Mouse (Mus musculus): Measurements from ENCODE around the gene Srbd1.

The Srbd1 gene

DNA sequence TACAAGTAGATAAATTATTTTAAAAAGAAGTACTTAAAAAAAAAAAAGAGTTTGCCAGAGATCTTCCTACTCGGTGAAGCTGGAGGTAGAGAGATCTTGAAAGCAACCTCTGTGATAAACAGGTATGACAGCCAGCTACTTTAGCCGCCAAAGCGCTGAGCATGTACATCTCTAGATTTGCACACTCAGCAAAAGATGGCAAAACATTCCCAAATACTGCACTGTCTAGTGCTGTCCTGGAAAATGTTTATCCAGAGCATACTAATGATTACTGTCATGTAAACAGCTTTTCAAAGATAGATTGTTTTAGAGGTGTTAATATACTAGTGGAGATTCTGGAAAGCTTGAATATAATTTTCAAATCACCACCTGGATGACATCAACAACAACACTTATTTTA, 109.4 kb downstream of the Srbd1 start:
- intact Hi-C loops (cut with DNase I), result no loop called here

DNA sequence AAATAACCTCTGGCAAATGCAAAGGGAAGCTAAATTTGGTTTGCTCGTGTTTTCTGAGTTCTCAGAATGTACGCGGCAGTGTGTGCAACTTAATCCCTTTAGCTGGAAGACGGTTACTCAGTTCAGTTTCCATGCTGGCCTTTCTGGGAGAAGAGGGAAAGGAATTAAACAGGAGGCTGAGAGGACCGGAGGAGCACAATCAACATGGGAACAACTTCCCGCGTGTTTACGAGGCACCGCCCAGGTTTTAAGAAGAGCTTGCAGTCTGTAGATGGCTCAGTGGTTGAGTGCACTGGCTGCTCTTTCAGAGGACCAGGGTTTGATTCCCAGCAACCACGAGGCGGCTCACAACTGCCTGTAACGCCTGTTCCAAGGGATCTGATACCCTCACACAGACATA, 109.8 kb downstream of the Srbd1 start:
- intact Hi-C loops (cut with DNase I), result no loop called here

DNA sequence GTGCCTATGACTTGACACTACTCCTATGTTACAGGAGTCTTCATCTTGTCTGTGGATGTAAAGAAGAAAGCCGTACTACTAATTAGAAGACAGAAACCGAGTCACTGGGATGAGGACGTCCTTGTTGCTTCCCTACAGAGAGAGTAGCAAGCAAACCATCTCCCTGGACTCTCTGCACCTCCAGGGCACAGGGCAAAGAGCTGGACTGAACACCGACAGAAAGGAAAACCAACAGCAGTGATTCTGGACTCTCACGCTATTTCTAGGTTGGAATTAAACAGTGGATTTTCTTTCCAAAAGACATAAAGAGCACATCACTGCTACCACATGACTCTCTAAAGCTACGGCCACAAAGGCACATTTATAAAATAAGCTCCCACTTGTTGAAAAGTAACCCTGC, 110.3 kb downstream of the Srbd1 start:
- intact Hi-C loops (cut with DNase I), result no loop called here

DNA sequence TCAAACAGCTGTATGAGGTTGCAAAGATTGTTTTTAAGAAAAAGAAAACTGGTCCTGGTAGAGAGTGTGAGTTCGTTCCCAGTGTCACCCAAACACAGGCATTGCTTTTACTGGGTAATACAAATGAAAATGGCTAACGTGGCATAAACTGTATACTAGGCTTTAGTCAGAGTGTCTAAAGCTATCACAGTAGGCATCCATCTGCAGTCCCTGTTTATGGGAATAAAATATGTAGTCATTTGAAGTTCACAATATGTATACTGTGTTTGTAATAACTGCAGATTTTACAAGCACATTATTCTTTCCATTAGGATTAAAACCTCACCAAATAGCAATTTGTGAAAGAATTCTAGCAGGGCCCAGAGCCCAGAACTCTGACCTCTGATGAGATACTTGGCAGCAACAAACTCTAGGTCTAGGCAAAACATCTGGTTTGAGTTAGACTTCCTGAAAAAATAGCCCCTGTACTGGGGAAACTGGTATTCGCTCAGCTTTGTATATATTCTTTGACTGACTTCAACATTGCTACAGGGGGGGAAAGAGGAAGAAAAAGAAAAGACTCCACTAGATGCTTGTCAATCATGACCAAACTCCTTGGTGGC, 112.8 kb downstream of the Srbd1 start:
- intact Hi-C loops (cut with DNase I), result no loop called here

DNA sequence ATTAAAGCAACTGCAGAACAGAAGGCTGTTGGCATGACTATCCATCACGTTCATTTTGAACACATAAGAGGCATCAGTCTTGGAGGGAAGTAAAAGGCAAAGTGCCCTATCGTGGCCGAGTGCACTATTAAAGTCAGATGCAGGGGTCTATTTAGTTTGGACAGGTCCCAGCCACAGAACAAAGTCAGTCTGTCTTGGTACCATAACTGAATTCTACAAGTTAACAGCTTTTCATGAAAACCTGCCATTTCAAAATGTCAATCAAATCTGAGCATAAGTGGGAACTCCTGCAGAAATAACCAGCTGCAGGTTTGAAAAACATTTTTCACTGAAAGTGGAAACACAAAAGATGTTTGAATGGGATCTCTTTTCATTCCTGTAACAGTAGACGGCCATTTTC, 115.0 kb downstream of the Srbd1 start:
- intact Hi-C loops (cut with DNase I), result no loop called here

DNA sequence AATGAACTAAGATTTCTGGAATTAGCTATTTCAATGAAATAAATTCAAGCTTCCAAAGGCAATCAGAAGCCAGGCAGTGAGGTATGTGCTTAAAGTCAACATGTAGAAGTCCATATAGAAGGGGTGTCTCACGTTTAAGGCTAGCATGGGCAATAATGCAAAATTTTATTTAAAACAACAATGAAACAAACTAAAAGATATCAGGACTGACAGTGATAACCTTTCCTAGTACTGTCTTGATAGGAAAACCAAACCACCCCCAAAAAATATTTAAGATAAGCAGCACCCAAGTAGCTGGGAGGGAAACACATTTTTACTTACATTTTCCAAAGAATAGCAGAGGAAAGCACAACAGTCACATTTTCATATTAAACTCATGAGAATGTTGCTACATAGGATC, 115.8 kb downstream of the Srbd1 start:
- intact Hi-C loops (cut with DNase I), result no loop called here

DNA sequence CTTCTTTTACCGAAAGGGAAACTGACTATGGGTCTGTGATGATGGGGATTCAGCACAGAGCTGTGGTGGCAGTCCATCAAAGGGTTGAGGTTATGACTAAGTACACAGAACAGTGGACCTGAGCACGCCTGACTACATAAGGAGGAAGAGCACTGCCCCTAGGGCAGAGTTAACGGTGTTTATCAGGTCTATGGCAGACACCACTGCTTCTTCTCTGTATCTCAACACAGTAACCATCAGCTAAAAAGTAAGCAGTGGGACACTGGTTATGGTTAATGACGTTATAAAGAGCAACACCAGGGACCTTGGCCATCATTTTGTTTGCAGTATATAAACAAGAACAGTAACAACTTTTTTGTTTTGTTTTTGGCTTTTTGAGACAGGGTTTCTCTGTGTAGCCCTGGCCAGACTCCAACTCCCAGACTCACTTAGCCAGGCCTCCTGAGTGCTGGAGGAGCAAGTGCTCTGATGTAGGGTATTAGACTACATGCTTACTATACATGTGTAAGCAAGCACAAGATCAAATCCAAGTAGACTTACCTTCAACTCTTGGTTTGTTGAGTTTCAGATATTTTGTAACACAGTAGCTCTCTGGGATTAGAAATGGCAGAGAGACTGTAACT, 117.3 kb downstream of the Srbd1 start:
- intact Hi-C loops (cut with DNase I), result no loop called here

DNA sequence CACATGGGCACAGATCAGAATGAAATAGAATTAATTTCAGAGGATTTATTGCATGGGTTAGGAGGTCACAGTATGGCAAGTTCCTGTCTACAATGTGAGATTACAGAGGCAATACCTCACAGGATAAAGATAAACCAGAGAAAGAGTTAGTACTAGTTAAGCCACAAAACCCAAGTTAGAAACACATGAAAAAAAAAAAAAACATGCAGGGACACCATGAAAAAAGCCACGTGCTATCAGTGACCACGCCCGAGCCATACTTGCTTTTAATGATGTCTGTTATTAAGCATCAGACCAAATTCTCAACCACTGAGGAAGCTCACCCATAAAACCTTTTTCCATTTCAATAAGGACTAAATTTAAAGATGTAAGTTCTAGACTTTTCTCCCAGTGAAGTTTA, 120.4 kb downstream of the Srbd1 start:
- intact Hi-C loops (cut with DNase I), result no loop called here

DNA sequence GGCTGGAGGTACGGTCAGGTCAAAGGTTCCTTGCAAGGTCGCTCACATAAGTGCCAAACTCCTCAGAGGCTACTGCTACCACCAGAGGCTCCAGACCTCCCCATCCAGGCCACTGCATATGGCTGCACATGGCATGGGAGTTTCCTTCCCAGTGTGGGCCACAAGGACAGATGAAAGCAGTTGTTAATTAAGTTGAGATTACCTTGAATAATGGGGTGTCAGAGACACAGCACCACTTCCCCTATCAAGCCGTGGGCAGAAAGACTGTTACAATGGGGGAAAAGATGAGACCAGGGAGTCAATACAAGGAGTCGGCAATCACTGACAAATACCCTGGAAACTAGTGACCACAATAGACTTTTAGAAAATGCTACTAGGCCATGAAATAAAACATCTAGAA, 122.6 kb downstream of the Srbd1 start:
- intact Hi-C loops (cut with DNase I), result no loop called here

DNA sequence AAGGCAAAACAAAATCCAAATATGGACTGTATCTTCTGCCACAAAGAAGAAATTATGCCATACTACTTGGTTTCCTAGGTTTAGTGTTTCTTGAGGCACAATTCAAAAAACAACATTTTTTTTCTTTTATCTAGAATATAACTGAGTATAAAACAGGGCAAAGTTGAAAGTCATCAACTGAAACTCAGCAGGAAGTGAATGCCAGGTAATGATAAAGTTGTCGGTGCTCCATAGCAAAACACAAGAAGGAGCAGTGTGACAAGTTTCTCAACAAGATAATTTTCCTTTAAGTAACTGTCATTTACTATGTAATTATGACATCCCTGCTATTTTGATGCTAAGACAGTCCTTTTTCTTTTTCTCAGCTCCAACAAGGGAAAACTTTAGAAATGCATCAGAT, 123.2 kb downstream of the Srbd1 start:
- intact Hi-C loops (cut with DNase I), result no loop called here

DNA sequence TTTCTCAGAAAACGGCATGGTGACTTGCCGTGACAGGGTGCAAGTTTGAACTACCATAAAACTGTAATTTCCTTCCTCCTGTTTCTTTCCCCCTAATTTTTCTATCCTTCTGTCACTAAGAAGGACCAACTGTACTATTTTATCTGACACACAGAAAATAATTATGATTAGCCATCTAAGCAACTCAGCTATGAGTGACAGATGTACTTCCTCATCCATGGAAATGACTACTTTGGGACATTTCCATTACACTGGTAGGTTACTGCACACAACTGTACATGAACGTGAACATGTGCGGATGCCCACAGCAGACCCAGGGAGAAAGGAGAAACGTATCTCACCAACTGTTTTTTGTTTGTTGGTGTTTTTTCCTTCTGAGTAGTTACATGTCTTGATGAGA, 123.7 kb downstream of the Srbd1 start:
- intact Hi-C loops (cut with DNase I), result no loop called here

DNA sequence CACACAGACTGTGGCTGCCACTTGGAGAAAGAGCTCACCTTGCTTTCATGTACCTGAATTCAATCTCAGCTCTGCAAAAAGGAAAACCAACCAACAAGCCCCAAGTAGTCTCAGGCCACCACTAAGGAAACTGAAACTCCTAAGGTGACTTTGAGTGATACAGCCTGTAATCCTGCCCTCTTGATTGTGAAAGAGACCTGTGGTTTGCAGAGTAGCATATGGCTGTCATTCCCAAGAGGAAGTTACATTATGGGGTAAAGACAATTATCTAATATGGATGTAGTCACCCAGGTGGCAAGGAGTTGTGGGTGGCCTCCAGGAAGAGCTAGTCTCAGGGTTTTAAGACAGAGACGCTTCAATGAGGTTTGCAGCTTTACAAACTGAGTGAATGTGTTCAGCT, 125.2 kb downstream of the Srbd1 start:
- intact Hi-C loops (cut with DNase I), result no loop called here

DNA sequence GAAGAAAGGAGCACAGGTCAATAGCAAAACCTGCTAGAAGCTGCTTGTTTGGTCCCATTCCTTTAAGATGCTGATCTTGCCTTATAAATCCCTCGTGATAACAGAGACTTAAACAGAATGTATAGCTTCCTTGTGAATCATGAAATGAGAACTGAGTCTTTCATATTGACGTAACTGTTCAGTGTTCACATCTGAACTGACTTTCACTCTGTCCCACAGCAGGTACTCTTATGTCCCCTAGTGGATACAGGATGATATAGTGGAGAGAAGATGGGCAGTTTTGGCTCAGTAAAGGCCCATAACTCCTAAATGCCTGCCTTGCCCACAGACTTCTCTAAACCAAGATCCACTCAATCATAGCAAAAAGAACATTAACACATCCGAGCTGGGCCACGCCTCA, 130.7 kb downstream of the Srbd1 start:
- intact Hi-C loops (cut with DNase I), result no loop called here

DNA sequence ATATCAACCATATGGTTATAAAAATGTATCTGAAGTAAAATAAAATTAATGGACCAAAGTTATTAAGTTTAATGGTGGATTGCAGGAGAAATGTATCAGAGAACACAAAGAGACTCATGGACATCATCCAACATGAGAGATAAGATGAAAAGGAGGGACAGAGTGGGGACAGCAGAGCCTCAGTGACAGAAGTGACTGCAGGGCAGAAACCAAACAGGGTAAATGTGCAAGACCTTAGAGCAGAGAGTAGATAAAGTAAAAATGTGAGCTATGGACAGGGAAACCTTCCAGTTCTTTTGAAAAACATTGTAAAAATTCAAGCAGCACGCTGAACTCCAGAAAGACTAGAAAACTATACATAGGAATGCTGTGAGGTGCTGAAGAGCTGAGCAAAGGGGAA, 132.4 kb downstream of the Srbd1 start:
- intact Hi-C loops (cut with DNase I), result no loop called here

DNA sequence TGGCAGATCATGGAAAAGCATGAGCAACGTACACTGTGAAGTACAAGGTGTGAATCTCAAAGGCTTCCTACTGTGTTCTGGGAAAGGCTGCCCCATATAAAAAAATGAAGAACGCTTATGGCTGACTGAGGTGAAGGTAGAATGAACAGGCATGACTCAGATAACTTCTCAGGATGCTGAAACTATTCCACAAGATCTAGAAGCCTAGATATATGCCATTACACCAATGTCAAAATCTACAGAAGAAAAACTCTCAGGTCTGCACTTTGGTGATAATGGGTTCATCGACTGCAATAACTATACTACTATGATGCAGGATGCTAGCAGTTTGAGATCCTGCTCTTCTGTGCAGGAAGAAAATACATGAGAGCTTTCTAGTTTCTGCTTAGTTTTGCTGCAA, 133.1 kb downstream of the Srbd1 start:
- intact Hi-C loops (cut with DNase I), result no loop called here

DNA sequence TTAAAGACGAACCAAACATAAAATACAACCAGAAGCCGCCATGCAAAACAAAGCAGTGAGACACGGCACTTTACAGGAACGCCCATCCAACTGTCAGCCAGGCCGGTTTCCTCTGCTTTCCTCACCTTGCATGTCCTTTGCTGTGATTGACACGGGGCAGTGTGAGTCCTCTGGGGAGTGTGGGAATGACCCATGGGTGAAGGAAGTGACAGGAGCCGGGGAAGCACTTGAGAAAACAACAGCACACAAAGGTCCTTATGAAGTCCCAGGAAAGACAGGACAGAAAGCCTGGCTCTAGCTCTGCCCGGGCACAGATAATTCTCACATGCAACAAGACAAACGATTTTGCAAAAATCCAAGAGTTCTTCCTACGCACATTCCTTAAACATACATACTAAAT, 136.6 kb downstream of the Srbd1 start:
- intact Hi-C loops (cut with DNase I), result no loop called here

DNA sequence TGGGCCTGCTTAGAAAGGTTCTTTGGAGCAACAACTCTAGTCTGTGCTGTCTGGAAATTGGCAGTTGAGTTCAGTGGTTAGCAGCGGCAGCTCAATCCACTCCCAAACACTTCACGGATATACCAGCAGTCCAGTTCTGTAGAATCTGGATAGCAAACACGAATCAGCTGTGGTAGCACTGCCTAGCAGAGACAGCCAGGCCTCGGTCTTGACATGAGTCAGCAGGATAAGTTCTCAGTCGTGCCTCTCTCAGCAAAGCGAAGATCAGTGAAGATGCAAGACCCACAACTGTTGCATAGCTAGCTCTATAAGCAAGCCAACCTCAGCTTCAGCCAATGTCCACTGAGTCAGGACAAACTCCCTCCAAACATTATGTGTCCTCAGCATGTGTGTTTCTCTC, 142.9 kb downstream of the Srbd1 start:
- intact Hi-C loops (cut with DNase I), result no loop called here

DNA sequence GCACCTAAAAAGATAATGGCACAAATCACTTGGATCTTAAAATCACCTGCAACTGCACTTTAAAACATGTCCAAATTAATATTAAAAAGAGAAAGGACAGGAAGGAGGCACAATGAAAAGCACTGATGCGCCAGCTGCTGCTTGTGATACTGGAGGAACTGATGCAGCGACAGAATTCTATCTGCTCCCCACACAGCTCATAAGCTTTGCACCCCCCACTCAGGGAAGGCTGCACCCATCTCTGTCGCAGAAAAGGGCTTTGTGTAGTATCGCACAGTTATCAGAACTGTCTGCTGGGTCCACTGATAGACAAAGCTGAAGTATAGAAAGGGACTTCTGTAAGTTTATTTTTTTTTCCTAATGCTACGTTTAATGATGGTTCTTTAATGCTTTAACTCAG, 143.3 kb downstream of the Srbd1 start:
- intact Hi-C loops (cut with DNase I), result no loop called here

DNA sequence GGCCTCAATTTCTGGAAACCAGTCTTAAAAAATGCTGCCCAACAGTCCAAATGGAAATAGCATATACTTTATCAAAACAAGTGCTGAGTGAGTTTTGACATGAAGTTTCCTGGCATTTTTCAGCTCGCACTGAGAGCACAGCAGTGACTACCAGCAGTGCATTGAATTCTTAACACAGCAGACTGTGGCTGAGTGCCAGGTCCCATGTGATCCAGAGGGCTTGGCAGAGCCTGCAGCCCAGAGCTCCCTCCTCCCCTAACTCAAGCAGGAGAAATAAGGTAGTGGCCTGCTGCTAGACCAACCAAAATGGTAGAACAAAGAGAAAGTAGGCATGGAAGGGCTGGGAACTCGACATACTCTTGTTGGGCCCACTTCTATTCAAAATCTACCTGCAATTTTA, 149.2 kb downstream of the Srbd1 start:
- intact Hi-C loops (cut with DNase I), result no loop called here

DNA sequence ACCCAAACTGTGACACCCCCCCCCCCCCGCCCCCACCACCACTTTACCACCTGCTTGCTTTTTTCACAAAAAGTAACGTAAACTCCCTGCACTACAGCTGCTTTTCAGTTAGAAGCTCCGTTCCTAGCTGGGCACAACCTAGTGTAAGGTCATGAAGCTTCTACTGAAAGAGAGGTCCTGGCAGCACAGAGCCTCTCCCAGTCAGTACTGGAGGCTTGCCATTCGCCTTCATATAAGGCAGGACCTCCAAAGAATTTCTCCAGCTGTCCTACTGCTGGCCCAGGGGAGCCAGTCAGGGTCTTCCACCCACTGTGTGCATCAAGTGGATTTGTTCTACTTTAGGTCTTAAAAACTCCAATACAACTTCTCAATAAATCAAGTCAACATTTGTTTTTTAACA, 149.9 kb downstream of the Srbd1 start:
- intact Hi-C loops (cut with DNase I), result no loop called here

DNA sequence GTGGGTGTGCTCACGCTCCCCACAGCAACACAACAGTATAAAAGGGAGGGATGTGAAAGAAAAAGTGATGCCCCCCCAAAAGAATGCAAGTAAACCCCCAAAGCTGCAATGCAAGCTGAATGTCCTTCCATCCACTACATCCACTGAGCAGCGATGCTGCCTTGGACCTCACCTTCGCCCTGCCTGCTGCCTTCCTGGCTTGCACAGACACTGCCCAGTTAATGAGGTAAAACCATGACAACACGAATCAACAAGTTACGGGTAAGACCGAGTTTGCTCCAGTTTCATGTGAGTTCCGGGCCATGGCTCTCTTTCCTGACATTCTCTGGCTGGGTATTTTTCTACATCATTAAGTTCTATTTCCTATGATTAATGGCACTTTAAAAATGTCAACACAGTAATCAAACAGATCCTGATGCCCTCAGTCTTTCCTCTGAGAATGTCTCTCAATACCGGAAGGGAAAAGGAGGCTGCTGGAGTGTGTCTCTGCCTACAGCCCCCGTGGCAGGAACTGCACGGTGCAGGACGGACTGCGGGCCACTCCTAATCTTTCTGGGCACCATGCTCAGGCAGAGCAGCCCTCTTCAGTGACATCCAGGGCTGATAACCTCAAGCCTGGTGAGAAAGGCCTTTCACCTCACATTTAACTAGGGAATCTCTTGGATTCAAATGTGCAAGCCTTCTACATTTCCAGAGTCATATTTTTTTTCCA, 155.8 kb downstream of the Srbd1 start:
- intact Hi-C loops (cut with DNase I), result no loop called here

DNA sequence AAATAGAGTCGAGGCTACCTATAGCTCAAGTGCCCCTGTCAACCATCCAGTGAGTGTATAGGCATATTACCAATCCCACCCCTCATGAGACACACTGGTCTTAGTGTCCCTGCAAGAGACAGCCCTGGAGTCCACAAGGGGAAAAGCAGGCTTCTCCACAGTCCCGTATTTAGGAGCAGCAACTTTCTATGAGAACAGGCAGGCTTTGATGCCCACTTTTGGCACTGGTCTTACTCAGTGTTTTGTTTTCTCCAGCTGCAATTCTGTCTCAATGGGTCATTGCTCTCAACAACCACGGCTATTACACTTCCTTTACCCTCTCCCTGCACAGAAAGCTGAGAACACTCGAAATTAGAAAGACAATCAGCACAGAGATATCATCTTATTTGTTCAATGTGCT, 157.4 kb downstream of the Srbd1 start:
- intact Hi-C loops (cut with DNase I), result no loop called here

DNA sequence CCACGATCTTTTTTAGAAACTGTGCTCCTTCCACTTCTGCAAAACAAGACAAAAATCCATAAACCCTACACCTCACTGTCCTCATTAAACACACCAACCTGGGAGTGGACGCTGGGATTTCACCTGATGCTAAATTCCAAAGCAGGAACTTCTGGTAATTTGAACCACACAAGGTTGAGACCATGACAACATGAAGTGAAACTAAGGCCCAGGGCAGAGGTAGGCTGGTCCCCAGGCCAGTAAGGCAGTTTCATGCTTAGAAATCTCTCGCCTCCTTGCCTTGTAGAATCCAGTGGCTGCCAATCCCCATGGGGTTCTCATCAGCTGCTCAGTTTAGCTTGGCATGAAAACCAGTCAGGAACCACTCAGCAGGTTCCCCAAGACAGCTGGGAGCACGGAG, 158.4 kb downstream of the Srbd1 start:
- intact Hi-C loops (cut with DNase I), result no loop called here
